Mouse (Mus musculus) brain, embryonic 14.5 days (tissue): ENCODE measurements at regions not wholly inside any gene's neighbourhood (a gene's known extent, or its start where the extent isn't known, plus 50 kb on each side); places are given as distances from the start of the nearest gene placed in this dataset.

Source experiments
- DNase-seq: peaks from one replicate; pipeline ENCODE4 v3.0.0-alpha.2; 2011; ENCODE audit warnings: low read depth
- CTCF ChIP-seq: fragments of 200-500 bp; IDR thresholded peaks from 2 replicates; pipeline ENCODE4 v1.5.1; 2012; ENCODE audit warnings: inconsistent platforms, mild to moderate bottlenecking, moderate library complexity, borderline replicate concordance; ENCODE audit not compliant: insufficient read depth, insufficient read length; ENCODE audit errors: extremely low read depth
- POLR2A ChIP-seq: fragments of 200-500 bp; IDR thresholded peaks from 2 replicates; pipeline ENCODE4 v1.6.1; 2012; ENCODE audit warnings: mild to moderate bottlenecking, inconsistent platforms, borderline replicate concordance; ENCODE audit not compliant: poor library complexity, insufficient read depth, insufficient read length, severe bottlenecking; ENCODE audit errors: extremely low read depth

- peak; percentile 95 for DNase-seq
- TF ChIP-seq POLR2A: no peak
- peak; percentile 92 for TF ChIP-seq CTCF
Measured at GRCm38 (mm10) chr4:35372528-35373212, 146.7 kb upstream of the C9orf72 start.

- DNase-seq: no peak
- no peak for TF ChIP-seq CTCF
- TF ChIP-seq POLR2A: no peak
Measured at GRCm38 (mm10) chr4:35364161-35364560, 138.2 kb upstream of the C9orf72 start.

- TF ChIP-seq CTCF: no peak
- TF ChIP-seq POLR2A: no peak
- DNase-seq: no peak
Measured at GRCm38 (mm10) chr4:35362176-35362575, 136.2 kb upstream of the C9orf72 start.

GRCm38 (mm10) chr4:35359376-35359775, 133.4 kb upstream of the C9orf72 start:
- TF ChIP-seq POLR2A (no peak), CTCF (no peak)
- no peak for DNase-seq

- DNase-seq: peak; percentile 85
- no peak for TF ChIP-seq CTCF
- no peak for TF ChIP-seq POLR2A
Measured at GRCm38 (mm10) chr4:35356904-35357563, 131.1 kb upstream of the C9orf72 start.

- TF ChIP-seq CTCF (no peak), POLR2A (no peak)
- DNase-seq: no peak
Measured at GRCm38 (mm10) chr4:35356051-35356450, 130.1 kb upstream of the C9orf72 start.

GRCm38 (mm10) chr4:35354046-35354445, 128.1 kb upstream of the C9orf72 start:
- DNase-seq: peak; percentile 58
- no peak for TF ChIP-seq CTCF
- no peak for TF ChIP-seq POLR2A

- no peak for TF ChIP-seq CTCF
- no peak for TF ChIP-seq POLR2A
- DNase-seq: peak; percentile 71
Measured at GRCm38 (mm10) chr4:35352606-35353005, 126.6 kb upstream of the C9orf72 start.

GRCm38 (mm10) chr4:35350465-35350864, 124.5 kb upstream of the C9orf72 start:
- no peak for DNase-seq
- TF ChIP-seq CTCF (no peak), POLR2A (no peak)

- TF ChIP-seq POLR2A: no peak
- TF ChIP-seq CTCF: no peak
- no peak for DNase-seq
Measured at GRCm38 (mm10) chr4:35347609-35348008, 121.6 kb upstream of the C9orf72 start.

- TF ChIP-seq POLR2A (no peak), CTCF (no peak)
- no peak for DNase-seq
Measured at GRCm38 (mm10) chr4:35343751-35344150, 117.8 kb upstream of the C9orf72 start.

- TF ChIP-seq POLR2A: no peak
- no peak for TF ChIP-seq CTCF
- no peak for DNase-seq
Measured at GRCm38 (mm10) chr4:35331161-35331560, 105.2 kb upstream of the C9orf72 start.
